In genomic region chr5:124482966-124483654, GRCm38 (mm10) we compare ENCODE assay signal across 8 mouse cellular contexts. TPM values are rescaled to one million over a fixed set of nuclear protein-coding genes. Genes with fewer than 3 reads are reported as not detected.
DNase-seq lines count a peak whose midpoint lies in the region; ATAC-seq lines count a peak whose summit lies in the region.

TSS of gene Snrnp35 (plus strand) at chr5:124483134.

- peaks cover 14% of the 10 kb centered on the region for H3K4me1 ChIP-seq in hindbrain, embryonic 12.5 days

- peak within 1 kb of the TSS; percentile 66 for H3K4me2 ChIP-seq in hindbrain, embryonic 12.5 days (replicated peaks)

- H3K9ac ChIP-seq in hindbrain, embryonic 12.5 days: peak within 1 kb of the TSS; percentile 89

- no peaks in the 10 kb centered on the region for H3K9me3 ChIP-seq in hindbrain, embryonic 12.5 days (replicated peaks)

- DNase-seq in NIH3T3 (ENCODE audit: low read depth): peak; percentile 98
- peak; percentile 95 for DNase-seq in cerebellum, postnatal 10 days
- DNase-seq in frontal cortex, postnatal 10 days (ENCODE audit: low spot score in 2 of 2): peak; percentile 74 to 85
- peak; percentile 90 to 94 for DNase-seq in layer of hippocampus, postnatal 14 days (ENCODE audit: low spot score in 2 of 2)
- peak; percentile 91 for DNase-seq in lung, postnatal 25 days (ENCODE audit: low spot score)
- peak; percentile 88 for DNase-seq in retina, embryonic 14.5 days (ENCODE audit: low spot score)
- peak; percentile 91 for DNase-seq in thymus, postnatal 4 days

- peak; percentile 94 for ATAC-seq in hindbrain, embryonic 12.5 days (ENCODE audit: low FRiP score)

- H3K4me3 ChIP-seq in hindbrain, embryonic 12.5 days: peak within 1 kb of the TSS; percentile 52

- no peaks in the 10 kb centered on the region for H3K27me3 ChIP-seq in hindbrain, embryonic 12.5 days

- H3K36me3 ChIP-seq in hindbrain, embryonic 12.5 days: peaks cover 6% of the 10 kb centered on the region; the same call in 1 of the 2 replicates

- peak within 1 kb of the TSS; percentile 95 for H3K27ac ChIP-seq in hindbrain, embryonic 12.5 days

- under 1% methylated on average over 48 of the region's 48 CpGs for WGBS in hindbrain, embryonic 12.5 days

RNA-seq across cellular contexts. Expression of gene Snrnp35, which starts in this region (rescaled TPM):
- polyA plus RNA-seq in hindbrain, embryonic 12.5 days (2016; fragmentation: Nextera tagmentation; extraction: Ambion mirVana): 23.8 and 27.2 TPM in 2 replicates
- 10 to 100 TPM; 19.7 to 22.3 TPM for total RNA-seq in layer of hippocampus, postnatal 14 days (2021)

Comparison
In these comparisons a context has a peak if more than half of its experiments do, and no peak if none do; other contexts are left out.
1. Peak in every context shown above with its lines: DNase-seq, ATAC-seq, H3K4me3 ChIP-seq and H3K27ac ChIP-seq.